Mouse (Mus musculus): Measurements from ENCODE around the gene Arhgap6. TPM values are rescaled to one million over a fixed set of nuclear protein-coding genes. Genes with fewer than 3 reads are reported as not detected.

Arhgap6 gene
- total RNA-seq, 1 experiment: 1.8 TPM

DNA sequence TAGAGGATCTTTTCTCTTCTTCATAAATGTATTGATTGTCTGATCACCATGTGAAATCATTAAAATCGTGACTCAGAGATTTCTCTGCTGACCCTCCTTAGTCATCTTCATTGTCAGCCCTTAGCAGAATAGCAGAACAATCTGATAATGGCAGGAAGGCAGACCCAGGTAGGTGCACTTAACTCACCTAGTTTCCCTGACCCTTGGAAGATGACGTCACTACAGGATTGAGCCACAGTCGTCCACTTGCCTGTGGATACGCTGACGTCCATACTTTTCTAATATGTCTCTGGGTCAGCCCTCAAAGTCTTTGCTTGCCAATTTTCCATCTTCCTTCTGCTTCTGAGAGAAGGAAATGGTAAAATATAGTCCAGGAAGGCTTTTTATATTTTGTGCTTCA lies 146.8 kb downstream of the Arhgap6 start:
- H3K9me3 ChIP-seq (ENCODE audit: control insufficient read depth, insufficient read depth, low read depth, low read length): no peaks in the 10 kb centered on the region
- H3K27ac ChIP-seq (ENCODE audit: insufficient read depth, low read depth, low read length, poor library complexity, severe bottlenecking): no peak overlapping the region
- no peak overlapping the region for H3K4me3 ChIP-seq (ENCODE audit: insufficient read depth in 1 of 2, low read depth in 1 of 2, low read length in 2 of 2, poor library complexity in 1 of 2, severe bottlenecking in 1 of 2)
- H3K4me1 ChIP-seq (ENCODE audit: control insufficient read depth in 2 of 2, insufficient read depth in 2 of 2, low read length in 2 of 2, poor library complexity in 1 of 2): no peaks in the 10 kb centered on the region
- TF ChIP-seq CHD2 (IDR thresholded peaks at IDR 0.05; ENCODE audit: low read depth, low read length) (no peak), MAFK (IDR thresholded peaks at IDR 0.05; ENCODE audit: insufficient read depth, low read depth, low read length) (no peak), ZC3H11A (IDR thresholded peaks at IDR 0.05; ENCODE audit: borderline replicate concordance, low read depth, low read length) (no peak), HCFC1 (IDR thresholded peaks at IDR 0.05; ENCODE audit: borderline replicate concordance, insufficient read depth, low read length) (no peak), ZNF384 (IDR thresholded peaks at IDR 0.05; ENCODE audit: low read depth, low read length) (no peak)
- no peaks in the 10 kb centered on the region for H3K36me3 ChIP-seq (ENCODE audit: control insufficient read depth, insufficient read depth, low read length, poor library complexity, severe bottlenecking)
- in situ Hi-C loops (cut with MboI; ENCODE audit: low sequenced_read_pairs in 2 of 2, unreplicated experiment in 2 of 2): loop anchor here in 1 of 2 experiments (25.0 kb wide), 1 partner anchor 346 kb away; no protein-coding TSS in a partner anchor
- DNase-seq (ENCODE audit: low read depth, low spot score): no peak
- H3K9ac ChIP-seq (ENCODE audit: insufficient read depth, low read depth, low read length, poor library complexity, severe bottlenecking): no peak overlapping the region

DNA sequence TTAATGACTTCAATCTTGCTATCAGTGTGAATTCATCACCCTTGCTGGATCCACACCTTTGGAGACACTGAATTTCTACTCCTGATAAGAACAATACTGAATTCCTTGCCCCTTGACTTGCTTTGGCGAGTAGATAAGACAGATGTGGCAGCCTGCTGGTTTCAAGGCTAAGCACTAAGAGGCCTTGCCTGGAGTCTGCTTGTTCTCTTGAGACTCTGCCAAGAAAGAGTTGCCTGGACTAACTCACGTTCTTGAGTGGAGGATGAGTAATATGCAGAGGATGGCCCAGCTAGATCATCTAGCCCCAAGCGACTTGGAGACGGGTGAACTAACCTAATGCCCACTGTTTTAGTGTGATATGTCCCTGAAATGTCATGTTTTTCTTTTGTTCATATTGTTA lies 148.3 kb downstream of the Arhgap6 start:
- TF ChIP-seq ZC3H11A (IDR thresholded peaks at IDR 0.05; ENCODE audit: borderline replicate concordance, low read depth, low read length): no peak
- TF ChIP-seq MAFK (IDR thresholded peaks at IDR 0.05; ENCODE audit: insufficient read depth, low read depth, low read length): no peak
- no peak for TF ChIP-seq ZNF384 (IDR thresholded peaks at IDR 0.05; ENCODE audit: low read depth, low read length)
- no peak for TF ChIP-seq CHD2 (IDR thresholded peaks at IDR 0.05; ENCODE audit: low read depth, low read length)
- TF ChIP-seq HCFC1 (IDR thresholded peaks at IDR 0.05; ENCODE audit: borderline replicate concordance, insufficient read depth, low read length): no peak
- H3K4me1 ChIP-seq (ENCODE audit: control insufficient read depth in 2 of 2, insufficient read depth in 2 of 2, low read length in 2 of 2, poor library complexity in 1 of 2): no peaks in the 10 kb centered on the region
- no peaks in the 10 kb centered on the region for H3K9me3 ChIP-seq (ENCODE audit: control insufficient read depth, insufficient read depth, low read depth, low read length)
- DNase-seq (ENCODE audit: low read depth, low spot score): no peak
- H3K9ac ChIP-seq (ENCODE audit: insufficient read depth, low read depth, low read length, poor library complexity, severe bottlenecking): no peak overlapping the region
- no peak overlapping the region for H3K27ac ChIP-seq (ENCODE audit: insufficient read depth, low read depth, low read length, poor library complexity, severe bottlenecking)
- in situ Hi-C loops (cut with MboI; ENCODE audit: low sequenced_read_pairs in 2 of 2, unreplicated experiment in 2 of 2): loop anchor here in 1 of 2 experiments (25.0 kb wide), 1 partner anchor 344 kb away; no protein-coding TSS in a partner anchor
- H3K36me3 ChIP-seq (ENCODE audit: control insufficient read depth, insufficient read depth, low read length, poor library complexity, severe bottlenecking): no peaks in the 10 kb centered on the region
- H3K4me3 ChIP-seq (ENCODE audit: insufficient read depth in 1 of 2, low read depth in 1 of 2, low read length in 2 of 2, poor library complexity in 1 of 2, severe bottlenecking in 1 of 2): no peak overlapping the region

DNA sequence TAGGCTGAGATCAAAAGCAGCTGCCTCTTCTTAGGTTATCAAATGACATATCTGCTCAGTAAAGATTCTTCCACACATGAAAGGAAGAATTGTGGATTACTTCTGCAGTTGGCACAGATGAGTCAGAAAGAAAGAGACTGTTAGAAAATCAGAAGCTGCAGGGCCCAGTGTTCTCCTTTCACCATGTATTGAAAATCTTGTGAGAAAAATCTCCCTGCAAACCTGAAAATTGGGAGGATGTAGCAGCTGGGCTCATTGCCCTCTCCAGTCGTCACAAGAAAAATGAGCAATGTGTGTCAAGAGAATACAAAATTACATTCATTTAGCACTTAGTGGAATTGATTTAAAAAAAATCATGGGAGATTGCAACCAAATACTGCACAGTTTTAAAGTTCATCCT lies 180.5 kb downstream of the Arhgap6 start:
- Histone ChIP-seq H3K36me3 (ENCODE audit: control insufficient read depth, insufficient read depth, low read length, poor library complexity, severe bottlenecking) (no peaks in the 10 kb centered on the region), H3K9me3 (ENCODE audit: control insufficient read depth, insufficient read depth, low read depth, low read length) (no peaks in the 10 kb centered on the region), H3K4me3 (ENCODE audit: insufficient read depth in 1 of 2, low read depth in 1 of 2, low read length in 2 of 2, poor library complexity in 1 of 2, severe bottlenecking in 1 of 2) (no peak overlapping the region), H3K27ac (ENCODE audit: insufficient read depth, low read depth, low read length, poor library complexity, severe bottlenecking) (no peak overlapping the region), H3K9ac (ENCODE audit: insufficient read depth, low read depth, low read length, poor library complexity, severe bottlenecking) (no peak overlapping the region), H3K4me1 (ENCODE audit: control insufficient read depth in 2 of 2, insufficient read depth in 2 of 2, low read length in 2 of 2, poor library complexity in 1 of 2) (no peaks in the 10 kb centered on the region)
- TF ChIP-seq MAFK (IDR thresholded peaks at IDR 0.05; ENCODE audit: insufficient read depth, low read depth, low read length) (no peak), ZNF384 (IDR thresholded peaks at IDR 0.05; ENCODE audit: low read depth, low read length) (no peak), CHD2 (IDR thresholded peaks at IDR 0.05; ENCODE audit: low read depth, low read length) (no peak), HCFC1 (IDR thresholded peaks at IDR 0.05; ENCODE audit: borderline replicate concordance, insufficient read depth, low read length) (no peak)
- in situ Hi-C loops (cut with MboI; ENCODE audit: low sequenced_read_pairs in 2 of 2, unreplicated experiment in 2 of 2): no loop called here
- DNase-seq (ENCODE audit: low read depth, low spot score): no peak

DNA sequence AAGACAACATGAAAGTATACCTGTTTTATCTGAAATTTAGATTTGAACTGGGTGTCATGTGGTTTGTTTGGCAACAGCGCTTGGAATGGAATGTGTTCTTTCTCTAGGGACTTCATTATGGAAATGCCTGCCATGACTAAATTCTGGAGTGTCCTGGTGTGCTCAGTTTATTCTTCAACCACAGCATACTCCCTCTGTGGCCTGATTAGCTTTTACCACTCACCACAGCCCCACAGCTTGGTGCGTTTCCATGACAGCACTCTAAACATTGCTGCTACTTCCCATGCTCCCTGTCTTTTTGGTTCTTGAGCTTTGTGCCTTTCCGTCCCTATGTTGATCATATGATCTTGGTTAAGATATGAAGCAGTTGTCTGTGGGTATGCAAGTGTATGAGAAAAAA lies 182.9 kb downstream of the Arhgap6 start:
- no peaks in the 10 kb centered on the region for H3K4me1 ChIP-seq (ENCODE audit: control insufficient read depth in 2 of 2, insufficient read depth in 2 of 2, low read length in 2 of 2, poor library complexity in 1 of 2)
- in situ Hi-C loops (cut with MboI; ENCODE audit: low sequenced_read_pairs in 2 of 2, unreplicated experiment in 2 of 2): no loop called here
- no peak overlapping the region for H3K4me3 ChIP-seq (ENCODE audit: insufficient read depth in 1 of 2, low read depth in 1 of 2, low read length in 2 of 2, poor library complexity in 1 of 2, severe bottlenecking in 1 of 2)
- TF ChIP-seq ZC3H11A (IDR thresholded peaks at IDR 0.05; ENCODE audit: borderline replicate concordance, low read depth, low read length): no peak
- DNase-seq (ENCODE audit: low read depth, low spot score): no peak
- no peak overlapping the region for H3K27ac ChIP-seq (ENCODE audit: insufficient read depth, low read depth, low read length, poor library complexity, severe bottlenecking)
- H3K9ac ChIP-seq (ENCODE audit: insufficient read depth, low read depth, low read length, poor library complexity, severe bottlenecking): no peak overlapping the region
- H3K36me3 ChIP-seq (ENCODE audit: control insufficient read depth, insufficient read depth, low read length, poor library complexity, severe bottlenecking): no peaks in the 10 kb centered on the region
- H3K9me3 ChIP-seq (ENCODE audit: control insufficient read depth, insufficient read depth, low read depth, low read length): no peaks in the 10 kb centered on the region

DNA sequence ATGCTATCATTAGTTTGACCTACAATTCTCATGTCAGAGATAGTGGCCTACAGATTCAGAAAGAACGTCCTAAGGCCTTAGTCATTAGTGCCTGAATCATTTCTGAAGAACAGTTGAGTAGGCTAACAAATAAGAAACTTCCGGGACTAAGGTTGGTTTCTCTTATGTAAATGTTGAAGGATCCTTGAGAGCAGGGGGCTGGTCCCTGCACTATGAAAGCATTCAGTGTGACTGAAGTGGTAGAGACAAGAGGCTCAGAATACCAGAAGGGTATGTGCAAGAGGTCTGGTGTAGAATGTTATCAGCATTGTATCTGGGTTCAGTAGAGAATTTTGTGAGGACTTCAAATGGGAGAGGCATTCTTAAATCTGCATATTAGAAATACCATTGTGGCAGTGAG lies 185.5 kb downstream of the Arhgap6 start:
- H3K9me3 ChIP-seq (ENCODE audit: control insufficient read depth, insufficient read depth, low read depth, low read length): no peaks in the 10 kb centered on the region
- H3K4me1 ChIP-seq (ENCODE audit: control insufficient read depth in 2 of 2, insufficient read depth in 2 of 2, low read length in 2 of 2, poor library complexity in 1 of 2): no peaks in the 10 kb centered on the region
- no peak for TF ChIP-seq MAFK (IDR thresholded peaks at IDR 0.05; ENCODE audit: insufficient read depth, low read depth, low read length)
- TF ChIP-seq ZC3H11A (IDR thresholded peaks at IDR 0.05; ENCODE audit: borderline replicate concordance, low read depth, low read length): no peak
- TF ChIP-seq HCFC1 (IDR thresholded peaks at IDR 0.05; ENCODE audit: borderline replicate concordance, insufficient read depth, low read length): no peak
- TF ChIP-seq ZNF384 (IDR thresholded peaks at IDR 0.05; ENCODE audit: low read depth, low read length): no peak
- TF ChIP-seq CHD2 (IDR thresholded peaks at IDR 0.05; ENCODE audit: low read depth, low read length): no peak
- no peak overlapping the region for H3K9ac ChIP-seq (ENCODE audit: insufficient read depth, low read depth, low read length, poor library complexity, severe bottlenecking)
- in situ Hi-C loops (cut with MboI; ENCODE audit: low sequenced_read_pairs in 2 of 2, unreplicated experiment in 2 of 2): no loop called here
- DNase-seq (ENCODE audit: low read depth, low spot score): no peak
- H3K36me3 ChIP-seq (ENCODE audit: control insufficient read depth, insufficient read depth, low read length, poor library complexity, severe bottlenecking): no peaks in the 10 kb centered on the region
- no peak overlapping the region for H3K4me3 ChIP-seq (ENCODE audit: insufficient read depth in 1 of 2, low read depth in 1 of 2, low read length in 2 of 2, poor library complexity in 1 of 2, severe bottlenecking in 1 of 2)
- no peak overlapping the region for H3K27ac ChIP-seq (ENCODE audit: insufficient read depth, low read depth, low read length, poor library complexity, severe bottlenecking)
